Mouse (Mus musculus) gastrocnemius, postnatal 25 days (tissue): ENCODE measurements at regions not wholly inside any gene's neighbourhood (a gene's known extent, or its start where the extent isn't known, plus 50 kb on each side); places are given as distances from the start of the nearest gene placed in this dataset.
"Not testable (repeated sequence)": the region's sequence is repeated elsewhere in the genome, so short reads cannot be mapped to it uniquely, and the experiment has no call there.

Source experiments
- DNase-seq: peaks from one replicate; pipeline ENCODE4 v3.0.0; 2022

- DNase-seq = no peak
Measured at GRCm38 (mm10) chr14:59075845-59076745, 66.6 kb downstream of the 1700129C05Rik start.

GRCm38 (mm10) chr14:59072323-59073039 lies 70.2 kb downstream of the 1700129C05Rik start:
- no peak for DNase-seq

GRCm38 (mm10) chr14:59070056-59070455 lies 72.6 kb downstream of the 1700129C05Rik start:
- no peak for DNase-seq

- DNase-seq = no peak
Measured at GRCm38 (mm10) chr14:59066456-59067220, 76.1 kb downstream of the 1700129C05Rik start.

GRCm38 (mm10) chr14:59063221-59063620 lies 79.5 kb downstream of the 1700129C05Rik start:
- DNase-seq = no peak

- DNase-seq = no peak
Measured at GRCm38 (mm10) chr14:59056832-59057231, 85.9 kb downstream of the 1700129C05Rik start.

- DNase-seq = no peak
Measured at GRCm38 (mm10) chr14:59055283-59055682, 87.4 kb downstream of the 1700129C05Rik start.

- DNase-seq = no peak
Measured at GRCm38 (mm10) chr14:59052421-59052820, 90.3 kb downstream of the 1700129C05Rik start.

GRCm38 (mm10) chr14:59051478-59051879 lies 91.2 kb downstream of the 1700129C05Rik start:
- DNase-seq = no peak

- peak; percentile 40 for DNase-seq
Measured at GRCm38 (mm10) chr14:59045687-59046086, 97.0 kb downstream of the 1700129C05Rik start.

- DNase-seq = no peak
Measured at GRCm38 (mm10) chr14:59045235-59045634, 97.5 kb downstream of the 1700129C05Rik start.

- DNase-seq = no peak
Measured at GRCm38 (mm10) chr14:59042152-59042551, 100.5 kb downstream of the 1700129C05Rik start.

- not testable (repeated sequence) for DNase-seq
Measured at GRCm38 (mm10) chr14:59025757-59026156, 116.9 kb downstream of the 1700129C05Rik start.

GRCm38 (mm10) chr14:59009534-59009933 lies 133.2 kb downstream of the 1700129C05Rik start:
- DNase-seq = no peak

GRCm38 (mm10) chr14:58999106-58999778 lies 143.5 kb downstream of the 1700129C05Rik start:
- DNase-seq = no peak

GRCm38 (mm10) chr14:58994994-58995393 lies 147.7 kb downstream of the 1700129C05Rik start:
- DNase-seq = no peak

- DNase-seq = peak; percentile 13
Measured at GRCm38 (mm10) chr14:58989644-58990217, 153.0 kb downstream of the 1700129C05Rik start.

- DNase-seq = no peak
Measured at GRCm38 (mm10) chr14:58987688-58988087, 155.0 kb downstream of the 1700129C05Rik start.

GRCm38 (mm10) chr14:58985838-58986237 lies 156.9 kb downstream of the 1700129C05Rik start:
- no peak for DNase-seq

GRCm38 (mm10) chr14:58976791-58977190 lies 165.9 kb downstream of the 1700129C05Rik start:
- no peak for DNase-seq

- DNase-seq = no peak
Measured at GRCm38 (mm10) chr14:58969248-58969647, 173.4 kb downstream of the 1700129C05Rik start.
